Mouse (Mus musculus): Measurements from ENCODE around the gene Rps6kb1. TPM values are rescaled to one million over a fixed set of nuclear protein-coding genes. Genes with fewer than 3 reads are reported as not detected.

Rps6kb1 gene
- polyA plus RNA-seq (2014; fragmentation: Illumina TruSeq; extraction: RNeasy Lipid Tissue Mini Kit (QIAGEN cat#74804); ENCODE audit: low read depth, low replicate concordance): 19.0 TPM

DNA sequence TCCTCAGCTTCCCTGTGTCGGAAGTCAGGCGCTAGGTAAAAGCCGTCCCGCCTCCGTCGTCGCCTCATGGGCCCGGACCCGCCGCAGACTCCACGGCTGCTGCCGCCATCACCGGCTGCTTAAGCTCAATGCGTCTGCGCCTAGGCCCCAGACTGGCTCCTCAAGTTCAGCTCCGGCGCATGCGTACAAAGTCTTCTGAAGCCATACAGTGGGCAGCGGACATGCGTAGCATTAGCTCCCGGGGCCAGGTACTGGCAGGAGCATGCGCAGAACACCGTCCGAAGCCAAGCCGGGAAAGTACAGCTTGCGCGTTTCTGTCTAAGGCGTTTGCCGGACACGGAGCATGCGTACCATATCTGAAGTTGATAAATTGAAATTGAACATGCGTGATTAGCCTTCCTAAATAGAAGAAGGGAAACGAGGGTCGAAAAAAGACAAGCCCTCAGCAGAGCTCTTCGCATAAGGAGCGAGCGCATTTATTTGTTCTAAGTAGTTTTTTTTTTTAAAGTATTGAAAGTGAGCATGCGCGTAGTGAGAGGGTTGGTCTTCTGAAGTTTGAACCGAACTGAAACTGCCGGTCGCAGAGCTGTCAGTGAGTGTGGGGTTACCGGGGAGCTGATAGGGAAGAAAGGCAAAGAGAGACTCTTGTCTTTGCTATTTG lies at the start of gene Rps6kb1, which contains the start of gene Tubd1:
Gene Rps6kb1, minus strand, starts transcription at position 167 of the 661 bp plus-strand sequence.
Gene Tubd1, plus strand, starts transcription at position 353 of the 661 bp plus-strand sequence.

DNA sequence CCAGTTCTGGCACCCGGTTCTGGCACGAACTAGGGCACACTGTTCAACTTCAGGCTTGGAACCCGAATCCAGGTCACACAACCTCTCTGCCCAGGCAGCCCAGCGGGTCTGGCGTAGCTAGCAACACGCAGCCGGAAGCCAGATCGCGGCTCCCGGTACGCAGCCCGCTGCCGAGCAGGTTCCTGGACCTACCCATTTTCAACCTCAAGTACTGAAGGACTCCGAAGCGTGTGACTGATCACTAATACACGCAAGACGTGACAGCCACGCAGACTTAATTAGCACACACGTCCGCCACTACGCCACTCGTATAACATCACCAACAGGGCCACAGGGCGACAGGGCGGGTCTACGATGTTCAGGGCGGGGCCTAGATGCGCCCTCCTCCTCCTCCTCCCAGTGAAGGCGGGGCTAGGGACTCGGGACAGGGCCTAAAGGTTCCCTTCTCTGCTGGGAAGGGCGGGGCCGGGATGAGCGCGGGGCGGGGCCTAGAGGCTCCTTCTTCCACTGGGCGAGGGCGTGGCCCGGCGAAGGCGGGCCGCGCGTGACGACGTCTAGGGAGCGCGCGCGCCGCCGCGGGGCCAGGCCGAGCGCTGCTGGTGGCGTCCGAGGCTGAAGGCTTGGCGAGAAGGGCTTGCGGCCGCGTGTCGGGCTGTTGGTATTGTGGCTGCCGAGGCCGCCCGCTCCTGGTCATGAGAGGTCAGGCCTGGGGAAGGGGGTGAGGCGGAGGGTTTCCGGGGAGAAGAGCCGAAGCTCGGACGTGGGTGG lies 60.3 kb downstream of the Rps6kb1 start, which contains the start of gene Rnft1:
Gene Rnft1, plus strand, starts transcription at position 557 of the 768 bp plus-strand sequence.

Other genes starting within 250 kb of the Rps6kb1 start
- gene Med13, start 187.2 kb downstream of the Rps6kb1 start, polyA plus RNA-seq (2014; fragmentation: Illumina TruSeq; extraction: RNeasy Lipid Tissue Mini Kit (QIAGEN cat#74804); ENCODE audit: low read depth, low replicate concordance): 16.0 TPM
- gene Rnft1, start 60.1 kb downstream of the Rps6kb1 start, polyA plus RNA-seq (2014; fragmentation: Illumina TruSeq; extraction: RNeasy Lipid Tissue Mini Kit (QIAGEN cat#74804); ENCODE audit: low read depth, low replicate concordance): 29.8 TPM
- gene Tubd1, start 186 bp upstream of the Rps6kb1 start, polyA plus RNA-seq (2014; fragmentation: Illumina TruSeq; extraction: RNeasy Lipid Tissue Mini Kit (QIAGEN cat#74804); ENCODE audit: low read depth, low replicate concordance): 12.3 TPM
- 60.3 TPM for gene Vmp1, start 139.0 kb upstream of the Rps6kb1 start, polyA plus RNA-seq (2014; fragmentation: Illumina TruSeq; extraction: RNeasy Lipid Tissue Mini Kit (QIAGEN cat#74804); ENCODE audit: low read depth, low replicate concordance)
- gene Ptrh2, start 139.2 kb upstream of the Rps6kb1 start, polyA plus RNA-seq (2014; fragmentation: Illumina TruSeq; extraction: RNeasy Lipid Tissue Mini Kit (QIAGEN cat#74804); ENCODE audit: low read depth, low replicate concordance): 9.0 TPM
- gene Cltc, start 212.8 kb upstream of the Rps6kb1 start, polyA plus RNA-seq (2014; fragmentation: Illumina TruSeq; extraction: RNeasy Lipid Tissue Mini Kit (QIAGEN cat#74804); ENCODE audit: low read depth, low replicate concordance): 126 TPM